Mouse (Mus musculus) mature B cell (primary cell): ENCODE measurements around the gene Rgs11.

Experiments used
- in situ Hi-C: fragments of 300-500 bp; cut with MboI; formaldehyde crosslinking; loops from 2 replicates; pipeline ENCODE4 v1.14.3; 2019

Rgs11 gene

GRCm38 (mm10) chr17:26231156-26231555 lies 28.4 kb downstream of the Rgs11 start:
- in situ Hi-C loops, result no loop called here

DNA sequence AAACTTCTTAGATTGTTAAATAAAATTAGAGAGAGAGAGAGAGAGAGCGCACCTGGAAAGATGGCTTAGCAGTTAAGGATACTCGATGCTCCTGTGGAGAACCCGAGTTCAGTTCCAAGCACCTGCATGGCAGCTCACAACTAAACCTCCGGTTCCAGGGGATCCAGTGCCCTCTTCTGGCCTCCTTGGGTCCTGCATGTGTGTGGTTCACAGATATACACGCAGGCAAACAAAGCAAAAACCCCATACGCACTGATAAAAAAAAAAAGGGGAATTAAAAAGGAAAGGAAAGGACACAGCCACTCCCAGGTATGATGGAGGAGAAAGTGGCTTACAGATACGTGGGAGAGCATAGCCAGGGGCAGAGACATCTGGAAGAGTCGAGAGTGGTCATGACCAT lies 30.1 kb downstream of the Rgs11 start:
- in situ Hi-C loops, result no loop called here

DNA sequence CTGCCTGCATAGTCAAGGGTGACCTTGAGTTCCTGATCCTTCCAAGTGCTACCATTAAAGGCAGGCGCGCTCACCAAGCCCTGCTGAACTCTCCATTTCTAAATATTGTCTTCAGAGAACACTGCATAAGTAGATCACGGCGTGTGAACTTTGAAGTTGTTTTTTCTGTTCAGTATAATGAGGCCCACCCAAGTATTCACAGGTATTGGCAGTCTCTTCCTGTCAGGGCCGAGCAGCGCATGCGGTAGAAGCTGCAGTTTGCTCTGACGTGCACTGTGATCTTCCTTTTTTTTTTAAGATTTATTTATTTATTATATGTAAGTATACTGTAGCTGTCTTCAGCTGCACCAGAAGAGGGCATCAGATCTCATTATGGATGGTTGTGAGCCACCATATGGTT lies 31.6 kb downstream of the Rgs11 start:
- in situ Hi-C loops, result no loop called here

DNA sequence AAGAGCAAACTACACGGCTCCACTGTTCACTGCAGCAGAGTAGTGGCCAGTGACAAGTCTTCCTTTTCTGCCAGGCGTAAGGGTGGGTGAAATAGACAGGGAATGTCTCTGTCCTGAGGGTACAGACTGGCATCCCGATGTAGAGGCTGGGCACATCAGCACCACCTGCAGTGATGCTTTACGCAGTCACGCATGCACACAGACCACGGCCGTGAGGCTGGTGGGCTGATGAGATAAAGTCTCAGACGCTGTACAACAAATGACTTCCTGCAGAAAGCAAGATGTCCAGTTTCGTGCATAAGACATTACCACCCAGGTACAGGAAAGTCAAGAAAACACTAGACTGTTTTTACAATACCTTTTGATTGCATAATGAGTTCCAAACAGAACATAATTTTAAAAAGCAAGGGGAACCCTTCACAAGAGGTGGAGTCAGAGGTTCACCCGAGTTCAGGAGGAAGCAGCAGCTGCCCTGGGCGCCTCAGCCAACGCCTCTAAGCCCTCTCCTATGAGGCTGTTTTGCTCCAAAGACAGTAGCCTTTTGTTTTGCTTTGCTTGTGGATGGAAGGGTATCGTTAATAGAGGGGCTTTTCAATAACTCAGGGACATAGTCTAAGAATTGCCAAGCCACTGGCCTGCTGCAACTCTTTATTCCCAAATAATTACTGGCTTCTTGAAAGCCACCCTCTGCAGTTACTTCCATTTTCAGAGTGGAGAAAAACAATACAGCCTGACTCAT lies 32.5 kb downstream of the Rgs11 start:
- in situ Hi-C loops, result no loop called here

GRCm38 (mm10) chr17:26237667-26238066 lies 34.9 kb downstream of the Rgs11 start:
- in situ Hi-C loops, result no loop called here

GRCm38 (mm10) chr17:26239551-26239950 lies 36.8 kb downstream of the Rgs11 start:
- in situ Hi-C loops, result no loop called here

GRCm38 (mm10) chr17:26240120-26240790 lies 37.5 kb downstream of the Rgs11 start:
- in situ Hi-C loops, result no loop called here

- in situ Hi-C loops, result no loop called here
Observed at GRCm38 (mm10) chr17:26240990-26241389, 38.2 kb downstream of the Rgs11 start.

- in situ Hi-C loops, result no loop called here
Observed at GRCm38 (mm10) chr17:26243471-26244100, 40.8 kb downstream of the Rgs11 start.

- in situ Hi-C loops, result no loop called here
Observed at GRCm38 (mm10) chr17:26244101-26244841, 41.5 kb downstream of the Rgs11 start, which contains the start of gene Fam234a. Gene Fam234a (minus strand): TSS chr17:26244242.

GRCm38 (mm10) chr17:26251886-26252538 lies 49.3 kb downstream of the Rgs11 start:
- in situ Hi-C loops, result no loop called here

GRCm38 (mm10) chr17:26252539-26253251 lies 49.9 kb downstream of the Rgs11 start, which contains the start of gene Luc7l:
Gene Luc7l (plus strand): TSS chr17:26252896.
- in situ Hi-C loops, result no loop called here

- in situ Hi-C loops, result no loop called here
Observed at GRCm38 (mm10) chr17:26253399-26253798, 50.6 kb downstream of the Rgs11 start.

- in situ Hi-C loops, result no loop called here
Observed at GRCm38 (mm10) chr17:26255313-26255712, 52.6 kb downstream of the Rgs11 start.
